Mouse (Mus musculus) hindbrain, postnatal 0 days (tissue): ENCODE data around the gene Fam221a. TPM values are rescaled to one million over a fixed set of nuclear protein-coding genes. Genes with fewer than 3 reads are reported as not detected.
"Not testable (repeated sequence)": the region's sequence is repeated elsewhere in the genome, so short reads cannot be mapped to it uniquely, and the experiment has no call there.

ENCODE experiments used
- ATAC-seq: fragments of 200-750 bp; cut with Nextera tagmentation; 2 replicates; pipeline ENCODE4 v1.8.0; 2017; ENCODE audit warnings: mild to moderate bottlenecking, moderate TSS enrichment, moderate library complexity
- DNase-seq: peaks from one replicate; pipeline ENCODE4 v3.0.0-alpha.2; 2015; ENCODE audit warnings: low spot score
- H3K27ac ChIP-seq: fragments of 300-500 bp; sonication (generic); 2 replicates; pipeline ENCODE4 v1.5.1; 2014; ENCODE audit warnings: mild to moderate bottlenecking
- H3K27me3 ChIP-seq: fragments of 300-500 bp; sonication (generic); 2 replicates; pipeline ENCODE4 v1.6.1; 2014; ENCODE audit warnings: low read length, mixed read lengths; ENCODE audit not compliant: insufficient read depth
- H3K36me3 ChIP-seq: fragments of 300-500 bp; sonication (generic); 2 replicates; pipeline ENCODE4 v1.6.1; 2014; ENCODE audit warnings: low read length, mixed read lengths; ENCODE audit not compliant: insufficient read depth
- H3K4me1 ChIP-seq: fragments of 300-500 bp; sonication (generic); 2 replicates; pipeline ENCODE4 v1.6.1; 2014; ENCODE audit warnings: antibody characterized with exemption, low read length, mixed read lengths; ENCODE audit not compliant: insufficient read depth
- H3K4me2 ChIP-seq: fragments of 300-500 bp; sonication (generic); 2 replicates; pipeline ENCODE4 v1.6.1; 2014; ENCODE audit warnings: low read depth, mild to moderate bottlenecking, low read length, moderate library complexity, mixed read lengths
- H3K4me3 ChIP-seq: fragments of 300-500 bp; sonication (generic); 2 replicates; pipeline ENCODE4 v1.5.1; 2014; ENCODE audit warnings: low read length
- H3K9ac ChIP-seq: fragments of 300-500 bp; sonication (generic); replicated peaks from 2 replicates; pipeline ENCODE4 v1.6.1; 2014; ENCODE audit warnings: mild to moderate bottlenecking, low read length, moderate library complexity, mixed read lengths
- H3K9me3 ChIP-seq: fragments of 300-500 bp; sonication (generic); 2 replicates; pipeline ENCODE4 v1.6.1; 2016; ENCODE audit warnings: low read length, mixed read lengths
- CTCF ChIP-seq: IDR thresholded peaks from 2 replicates; pipeline ENCODE4 v1.5.1; 2016; ENCODE audit warnings: antibody characterized with exemption, control low read depth, low read depth
- WGBS: fragments of 180-500 bp; shearing (Covaris S2); extraction: QIAGEN DNeasy Blood & Tissue Kit; methylation state at CpG from one replicate; pipeline ENCODE4 v1.1.7; 2014; 5-methylcytosine and 5-hydroxymethylcytosine counted together
- polyA plus RNA-seq: library from polyadenylated mRNA; unstranded; fragments of >200 nt; fragmentation: Nextera tagmentation; extraction: Ambion mirVana; gene quantifications from 2 replicates; pipeline ENCODE4 v1.2.1, GENCODE M21; 2015
- total RNA-seq: library from RNA; depleted of rRNA; stranded (reverse); fragments of >200 nt; gene quantifications from 2 replicates; pipeline ENCODE4 v1.2.3, GENCODE M21; 2014

The Fam221a gene
- total and polyA plus RNA-seq, 2 experiments from 2014 or later, result 2.0 to 5.1 TPM

DNA sequence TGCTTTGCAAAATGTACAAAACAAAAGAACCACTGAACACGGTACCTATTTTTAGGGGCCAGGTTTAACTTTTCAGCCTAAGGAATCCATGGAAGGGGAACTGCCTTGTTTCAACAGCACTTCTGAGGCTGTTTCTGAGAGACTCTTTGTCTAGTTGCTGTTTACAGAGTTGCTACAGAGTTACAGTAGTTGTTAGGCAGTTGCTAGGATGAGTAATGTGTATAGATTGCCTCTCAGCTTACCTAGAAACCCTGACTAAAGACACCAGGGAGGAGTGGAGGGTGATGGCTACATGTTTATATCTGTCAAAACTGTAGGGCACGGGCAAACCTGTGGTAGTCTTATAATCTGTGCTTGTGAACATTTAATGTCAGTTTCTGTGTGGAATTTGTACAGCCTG, 6.4 kb downstream of the Fam221a start:
- H3K4me2 ChIP-seq, result no peak overlapping the region
- no peak overlapping the region for H3K9ac ChIP-seq
- no peak for TF ChIP-seq CTCF
- WGBS, result 57% methylated on average over 2 of the region's 2 CpGs
- no peak overlapping the region for H3K4me3 ChIP-seq
- no peaks in the 10 kb centered on the region for H3K27me3 ChIP-seq
- no peak overlapping the region for H3K27ac ChIP-seq
- DNase-seq (no peak), ATAC-seq (no peak)
- H3K4me1 ChIP-seq, result no peaks in the 10 kb centered on the region
- H3K9me3 ChIP-seq, result no peaks in the 10 kb centered on the region
- no peaks in the 10 kb centered on the region for H3K36me3 ChIP-seq

DNA sequence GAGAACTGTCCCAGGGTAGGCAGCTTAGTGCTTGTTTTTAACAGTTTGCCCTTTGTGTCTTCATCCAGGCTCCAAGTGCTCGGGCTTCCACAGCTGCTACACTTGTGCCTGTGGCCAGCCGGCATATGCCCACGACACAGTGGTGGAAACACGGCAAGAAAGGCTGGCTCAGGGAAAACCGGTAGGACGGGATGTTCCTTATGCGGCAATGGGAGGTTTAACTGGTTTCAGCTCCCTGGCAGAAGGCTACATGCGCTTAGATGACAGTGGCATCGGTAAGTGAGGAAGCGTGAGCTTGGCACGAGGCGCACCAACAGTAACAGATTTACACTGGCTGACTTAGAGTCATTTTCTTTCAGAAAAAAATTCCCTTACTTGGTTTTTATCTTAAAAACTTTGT, 10.8 kb downstream of the Fam221a start:
- Histone ChIP-seq H3K4me3 (no peak overlapping the region), H3K4me2 (no peak overlapping the region), H3K9ac (no peak overlapping the region), H3K36me3 (no peaks in the 10 kb centered on the region), H3K27ac (no peak overlapping the region), H3K9me3 (no peaks in the 10 kb centered on the region), H3K4me1 (no peaks in the 10 kb centered on the region), H3K27me3 (no peaks in the 10 kb centered on the region)
- TF ChIP-seq CTCF, result no peak
- ATAC-seq (no peak), DNase-seq (no peak)
- WGBS, result 64% methylated on average over 12 of the region's 12 CpGs

DNA sequence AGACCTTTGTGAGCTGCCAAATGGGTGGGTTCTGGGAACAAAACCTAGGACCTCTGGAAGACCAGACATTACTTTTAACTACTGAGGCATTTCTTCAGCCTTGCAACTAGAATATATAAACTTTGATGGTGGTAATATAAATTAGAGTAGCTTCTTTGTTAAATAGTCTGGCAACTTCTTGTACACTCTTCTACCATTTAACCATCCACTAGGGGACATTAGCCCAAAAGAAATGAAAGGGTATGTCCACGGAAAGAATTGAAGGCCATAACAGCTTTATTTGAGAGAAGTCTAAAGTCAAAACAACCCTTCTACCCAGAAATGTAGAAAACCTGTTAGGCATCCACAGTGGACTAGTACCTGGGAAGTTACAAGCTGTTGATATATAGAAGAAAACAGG, 26.7 kb downstream of the Fam221a start:
- Histone ChIP-seq H3K36me3 (no peaks in the 10 kb centered on the region), H3K4me2 (no peak overlapping the region), H3K4me1 (no peaks in the 10 kb centered on the region), H3K9me3 (no peaks in the 10 kb centered on the region), H3K4me3 (no peak overlapping the region), H3K27me3 (no peaks in the 10 kb centered on the region), H3K9ac (no peak overlapping the region), H3K27ac (no peak overlapping the region)
- no peak for TF ChIP-seq CTCF
- ATAC-seq (no peak), DNase-seq (no peak)
- WGBS, result 63% methylated on average over 1 of the region's 1 CpGs

DNA sequence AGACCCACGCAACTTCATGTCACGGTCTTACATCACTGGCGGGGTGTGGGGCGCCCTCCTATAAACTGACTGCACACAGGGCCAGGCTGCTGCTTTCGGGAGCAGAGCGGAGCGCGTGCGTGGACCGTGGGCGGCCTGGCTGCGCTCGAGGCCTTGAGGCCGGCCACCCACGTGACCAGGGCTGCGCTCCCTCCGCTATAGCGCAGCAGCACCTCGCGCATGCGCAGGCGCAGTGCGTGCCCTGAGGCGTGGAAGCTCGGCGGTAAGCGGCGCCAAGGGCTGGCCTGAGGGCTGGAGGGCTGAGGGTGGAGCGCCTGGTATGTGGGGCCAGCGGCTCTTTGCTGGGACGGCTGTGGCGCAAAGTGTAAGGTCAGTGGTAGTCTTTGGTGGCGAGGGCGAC, 27.8 kb downstream of the Fam221a start, which contains the start of gene Stk31:
Gene Stk31 (plus strand): TSS at position 289 of the 400 bp plus-strand sequence.
- Histone ChIP-seq H3K36me3 (no peaks in the 10 kb centered on the region), H3K27me3 (no peaks in the 10 kb centered on the region), H3K4me1 (no peaks in the 10 kb centered on the region), H3K27ac (no peak within 1 kb of the TSS), H3K9ac (no peak within 1 kb of the TSS), H3K4me3 (no peak within 1 kb of the TSS), H3K9me3 (no peaks in the 10 kb centered on the region), H3K4me2 (no peak within 1 kb of the TSS)
- no peak for DNase-seq
- 85% methylated on average over 34 of the region's 34 CpGs for WGBS
- ATAC-seq, result no peak
- TF ChIP-seq CTCF, result no peak

DNA sequence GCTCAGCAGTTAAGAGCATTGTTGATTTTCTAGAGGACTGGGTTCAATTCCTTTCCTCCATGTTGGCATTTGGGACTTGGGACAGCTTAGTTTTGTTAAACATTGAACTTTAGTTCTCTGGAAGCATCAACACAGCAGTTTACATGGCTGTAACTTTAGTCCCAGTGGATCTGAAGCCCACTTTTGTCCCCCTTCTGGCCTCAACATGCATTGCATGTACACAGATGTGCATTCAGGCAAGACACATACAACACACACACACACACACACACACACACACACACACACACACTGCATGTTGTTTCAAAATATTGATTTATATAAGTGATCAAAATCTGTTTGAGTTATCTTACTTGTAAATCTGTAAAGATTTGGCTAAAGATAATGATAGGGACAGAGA, 29.9 kb downstream of the Fam221a start:
- Histone ChIP-seq H3K4me3 (no peak overlapping the region), H3K9me3 (no peaks in the 10 kb centered on the region), H3K27me3 (no peaks in the 10 kb centered on the region), H3K9ac (no peak overlapping the region), H3K4me2 (no peak overlapping the region), H3K4me1 (no peaks in the 10 kb centered on the region), H3K36me3 (no peaks in the 10 kb centered on the region), H3K27ac (no peak overlapping the region)
- TF ChIP-seq CTCF, result peak; percentile 70
- DNase-seq, result peak; percentile 55
- no peak for ATAC-seq

GRCm38 (mm10) chr6:49398365-49398764, 30.8 kb downstream of the Fam221a start:
- ATAC-seq (no peak), DNase-seq (peak; percentile 76)
- H3K27me3 ChIP-seq, result no peaks in the 10 kb centered on the region
- no peak overlapping the region for H3K27ac ChIP-seq
- H3K4me1 ChIP-seq, result no peaks in the 10 kb centered on the region
- H3K4me2 ChIP-seq, result no peak overlapping the region
- no peaks in the 10 kb centered on the region for H3K9me3 ChIP-seq
- no peak overlapping the region for H3K4me3 ChIP-seq
- no peaks in the 10 kb centered on the region for H3K36me3 ChIP-seq
- TF ChIP-seq CTCF, result peak; percentile 60
- H3K9ac ChIP-seq, result no peak overlapping the region

DNA sequence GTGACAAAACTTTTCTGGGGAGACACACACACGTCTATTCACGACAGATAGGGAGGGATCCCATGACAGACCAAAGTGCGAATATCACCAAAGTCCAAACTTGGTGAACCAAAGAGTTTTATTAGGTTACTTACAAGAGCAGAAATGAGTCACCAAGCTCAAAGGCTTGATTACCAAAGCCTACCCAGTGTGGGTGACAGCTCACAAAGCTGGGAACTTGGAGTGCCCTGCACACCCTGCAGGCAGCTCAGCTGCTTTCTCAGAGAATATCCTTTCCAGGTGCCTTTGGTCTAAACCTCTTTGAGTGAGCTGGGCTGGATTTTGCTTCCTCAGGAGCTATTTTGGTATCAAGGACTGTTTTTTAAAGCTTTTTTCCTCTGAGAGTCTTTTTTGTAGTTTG, 43.3 kb downstream of the Fam221a start:
- H3K27ac ChIP-seq, result no peak overlapping the region
- H3K27me3 ChIP-seq, result no peaks in the 10 kb centered on the region
- H3K4me1 ChIP-seq, result no peaks in the 10 kb centered on the region
- DNase-seq (no peak), ATAC-seq (no peak)
- WGBS, result 88% methylated on average over 3 of the region's 3 CpGs
- no peak for TF ChIP-seq CTCF
- H3K9me3 ChIP-seq, result no peaks in the 10 kb centered on the region
- no peak overlapping the region for H3K9ac ChIP-seq
- no peaks in the 10 kb centered on the region for H3K36me3 ChIP-seq
- H3K4me2 ChIP-seq, result no peak overlapping the region
- H3K4me3 ChIP-seq, result no peak overlapping the region

DNA sequence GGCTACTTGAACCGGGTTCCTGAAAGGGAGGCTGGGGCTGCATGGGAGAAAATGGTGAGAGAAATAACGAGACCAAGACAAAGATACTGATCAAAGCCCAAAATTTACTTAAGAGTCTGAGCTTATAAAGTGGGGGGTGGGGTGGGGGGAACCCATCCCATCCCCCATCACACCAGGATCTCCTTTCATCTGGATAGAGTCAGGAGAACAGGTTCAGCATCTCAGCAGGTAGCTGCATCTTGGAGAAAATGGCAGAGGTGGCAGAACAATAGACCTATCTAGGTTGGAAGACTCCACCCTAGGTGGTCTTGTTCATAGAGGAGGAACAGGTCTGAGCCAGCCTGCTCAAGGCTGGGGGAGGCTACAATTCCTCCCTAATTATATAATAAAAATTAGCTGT, 45.4 kb downstream of the Fam221a start:
- not testable (repeated sequence) for H3K4me2 ChIP-seq, H3K36me3 ChIP-seq, ATAC-seq, H3K9ac ChIP-seq, H3K4me1 ChIP-seq, H3K27me3 ChIP-seq, H3K9me3 ChIP-seq, H3K27ac ChIP-seq, DNase-seq, H3K4me3 ChIP-seq
- WGBS, result 67% methylated on average over 2 of the region's 2 CpGs
